Mouse (Mus musculus) adrenal gland, adult (tissue): ENCODE measurements at regions not wholly inside any gene's neighbourhood (a gene's known extent, or its start where the extent isn't known, plus 50 kb on each side); places are given as distances from the start of the nearest gene placed in this dataset.

Experiments used
- DNase-seq, 2 experiments: peaks; one replicate each; pipeline ENCODE4 v3.0.0; 2022 to 2023; ENCODE audit warnings: low spot score in 1 of 2; ENCODE audit not compliant: inconsistent age in 2 of 2

GRCm38 (mm10) chr1:52397460-52397859, 103.0 kb downstream of the Nab1 start:
- peak in 1 of 2 experiments; percentile 22 for DNase-seq

- DNase-seq = no peak
Observed at GRCm38 (mm10) chr1:52392933-52393332, 107.5 kb downstream of the Nab1 start.

- no peak for DNase-seq
Observed at GRCm38 (mm10) chr1:52388836-52389235, 111.6 kb downstream of the Nab1 start.

- peak in 1 of 2 experiments; percentile 23 for DNase-seq
Observed at GRCm38 (mm10) chr1:52388118-52388517, 112.4 kb downstream of the Nab1 start.

GRCm38 (mm10) chr1:52387062-52387461, 113.4 kb downstream of the Nab1 start:
- DNase-seq = peak in 1 of 2 experiments; percentile 47

GRCm38 (mm10) chr1:52375320-52375719, 125.2 kb downstream of the Nab1 start:
- no peak for DNase-seq

- DNase-seq = no peak
Observed at GRCm38 (mm10) chr1:52374666-52375065, 125.8 kb downstream of the Nab1 start.

- DNase-seq = no peak
Observed at GRCm38 (mm10) chr1:52373817-52374216, 126.7 kb downstream of the Nab1 start.

- DNase-seq = peak; percentile 65 to 87
Observed at GRCm38 (mm10) chr1:52366386-52366785, 133.4 kb upstream of the Gls start.

GRCm38 (mm10) chr1:52363625-52364024, 130.6 kb upstream of the Gls start:
- no peak for DNase-seq

GRCm38 (mm10) chr1:52362976-52363375, 129.9 kb upstream of the Gls start:
- no peak for DNase-seq

GRCm38 (mm10) chr1:52354041-52354582, 121.1 kb upstream of the Gls start:
- peak; percentile 94 to 97 for DNase-seq

- no peak for DNase-seq
Observed at GRCm38 (mm10) chr1:52342127-52342526, 109.1 kb upstream of the Gls start.

- peak in 1 of 2 experiments; percentile 63 for DNase-seq
Observed at GRCm38 (mm10) chr1:52338704-52339103, 105.7 kb upstream of the Gls start.

GRCm38 (mm10) chr1:52338243-52338642, 105.2 kb upstream of the Gls start:
- DNase-seq = no peak

- DNase-seq = peak; percentile 66 to 77
Observed at GRCm38 (mm10) chr1:52336696-52337095, 103.7 kb upstream of the Gls start.

GRCm38 (mm10) chr1:52332013-52332412, 99.0 kb upstream of the Gls start:
- DNase-seq = no peak

GRCm38 (mm10) chr1:52331442-52331841, 98.4 kb upstream of the Gls start:
- peak; percentile 82 to 84 for DNase-seq

- no peak for DNase-seq
Observed at GRCm38 (mm10) chr1:52330496-52330895, 97.5 kb upstream of the Gls start.

- peak in 1 of 2 experiments; percentile 51 for DNase-seq
Observed at GRCm38 (mm10) chr1:52328507-52328906, 95.5 kb upstream of the Gls start.

GRCm38 (mm10) chr1:52324356-52324755, 91.3 kb upstream of the Gls start:
- DNase-seq = peak; percentile 51 to 75

- DNase-seq = no peak
Observed at GRCm38 (mm10) chr1:52312076-52312633, 79.1 kb upstream of the Gls start.

GRCm38 (mm10) chr1:52306892-52307291, 73.9 kb upstream of the Gls start:
- peak in 1 of 2 experiments; percentile 49 for DNase-seq
